Mouse (Mus musculus): ENCODE results near the gene Scgb1b11. TPM values are rescaled to one million over a fixed set of nuclear protein-coding genes. Genes with fewer than 3 reads are reported as not detected.
"Not testable (repeated sequence)": the region's sequence is repeated elsewhere in the genome, so short reads cannot be mapped to it uniquely, and the experiment has no call there.

Scgb1b11 gene
- polyA plus RNA-seq (2015; fragmentation: Nextera tagmentation; extraction: Ambion mirVana) = not detected in 2 replicates

DNA sequence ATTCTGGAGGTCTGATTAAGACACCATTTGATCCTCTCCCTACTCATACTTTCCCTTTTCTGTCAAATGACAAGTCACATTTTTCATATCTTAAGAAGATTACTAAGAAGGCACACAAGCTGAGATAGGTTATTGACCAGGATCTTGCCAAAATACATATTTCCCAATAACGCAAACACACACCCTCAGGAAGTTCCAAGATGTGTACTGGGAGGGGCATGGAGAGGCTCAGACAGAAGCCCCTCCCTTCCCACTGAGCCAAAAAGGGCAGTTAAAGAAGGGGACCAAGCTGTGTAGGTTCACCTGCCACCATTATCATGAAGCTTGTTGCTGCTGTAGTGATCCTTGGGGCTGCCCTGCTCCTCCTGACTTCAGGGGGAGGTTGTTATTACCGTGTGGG is at the start of gene Scgb1b11:
Gene Scgb1b11 (plus strand): TSS at position 301 of the 400 bp plus-strand sequence.
- H3K27me3 ChIP-seq (replicated peaks; ENCODE audit: control insufficient read depth, insufficient read depth, low read length); ATAC-seq; H3K9me3 ChIP-seq (ENCODE audit: control insufficient read depth, low read length); H3K4me1 ChIP-seq (ENCODE audit: control insufficient read depth, insufficient read depth, low read depth, low read length); H3K27ac ChIP-seq (ENCODE audit: low read depth, low read length); H3K4me2 ChIP-seq (ENCODE audit: low read length); H3K9ac ChIP-seq (ENCODE audit: low read depth, low read length); H3K36me3 ChIP-seq (ENCODE audit: control insufficient read depth, insufficient read depth, low read length); H3K4me3 ChIP-seq (ENCODE audit: low read length): not testable (repeated sequence)
- WGBS = no CpG with 5 or more reads among the region's 2 CpGs

GRCm38 (mm10) chr7:32211045-32211444 is 11.6 kb upstream of the Scgb1b11 start, which contains the start of gene Scgb2b11:
Scgb2b11 (minus strand) TSS chr7:32211145.
- H3K27me3 ChIP-seq (replicated peaks; ENCODE audit: control insufficient read depth, insufficient read depth, low read length); H3K4me2 ChIP-seq (ENCODE audit: low read length); H3K9me3 ChIP-seq (ENCODE audit: control insufficient read depth, low read length); H3K4me1 ChIP-seq (ENCODE audit: control insufficient read depth, insufficient read depth, low read depth, low read length); H3K27ac ChIP-seq (ENCODE audit: low read depth, low read length); H3K36me3 ChIP-seq (ENCODE audit: control insufficient read depth, insufficient read depth, low read length); H3K9ac ChIP-seq (ENCODE audit: low read depth, low read length); ATAC-seq; H3K4me3 ChIP-seq (ENCODE audit: low read length): not testable (repeated sequence)
- 88% methylated on average over 2 of the region's 2 CpGs for WGBS

Other genes starting within 250 kb of the Scgb1b11 start
- gene Scgb1b10, start 122.0 kb upstream of the Scgb1b11 start, polyA plus RNA-seq (2015; fragmentation: Nextera tagmentation; extraction: Ambion mirVana) = not detected in 2 replicates
- gene Scgb2b11, start 11.7 kb upstream of the Scgb1b11 start, polyA plus RNA-seq (2015; fragmentation: Nextera tagmentation; extraction: Ambion mirVana) = not detected in 2 replicates
- not detected in 2 replicates for gene Scgb2b12, start 104.4 kb downstream of the Scgb1b11 start, polyA plus RNA-seq (2015; fragmentation: Nextera tagmentation; extraction: Ambion mirVana)
- gene Scgb1b12, start 111.3 kb downstream of the Scgb1b11 start, polyA plus RNA-seq (2015; fragmentation: Nextera tagmentation; extraction: Ambion mirVana) = not detected in 2 replicates
- gene Scgb1b29, start 218.7 kb downstream of the Scgb1b11 start, polyA plus RNA-seq (2015; fragmentation: Nextera tagmentation; extraction: Ambion mirVana) = not detected in 2 replicates

Measured in hindbrain, embryonic 16.5 days (tissue).